Mouse (Mus musculus): ENCODE results near the gene Cabp2. TPM values are rescaled to one million over a fixed set of nuclear protein-coding genes. Genes with fewer than 3 reads are reported as not detected.
A peak's percentile ranks its signal among the peaks of the same experiment; 100 is the strongest.

Gene Cabp2
- polyA plus RNA-seq, 1 experiment from 2014 or later: 0.22 TPM

- Histone ChIP-seq H3K4me2 (replicated peaks) (no peak overlapping the region), H3K9me3 (no peaks in the 10 kb centered on the region), H3K9ac (no peak overlapping the region), H3K4me1 (no peaks in the 10 kb centered on the region), H3K27ac (no peak overlapping the region), H3K27me3 (no peaks in the 10 kb centered on the region), H3K4me3 (no peak overlapping the region), H3K36me3 (no peaks in the 10 kb centered on the region)
- WGBS: 90% methylated on average over 15 of the region's 15 CpGs
- ATAC-seq (ENCODE audit: insufficient number of reproducible peaks, insufficient read depth, low FRiP score, low TSS enrichment): no peak
Measured at GRCm38 (mm10) chr19:4086156-4086555, 4.8 kb downstream of the Cabp2 start.

GRCm38 (mm10) chr19:4087090-4087489, 5.7 kb downstream of the Cabp2 start:
- no peak for ATAC-seq (ENCODE audit: insufficient number of reproducible peaks, insufficient read depth, low FRiP score, low TSS enrichment)
- H3K27ac ChIP-seq: no peak overlapping the region
- WGBS: 90% methylated on average over 5 of the region's 5 CpGs

GRCm38 (mm10) chr19:4088146-4088545, 6.8 kb downstream of the Cabp2 start:
- ATAC-seq (ENCODE audit: insufficient number of reproducible peaks, insufficient read depth, low FRiP score, low TSS enrichment): no peak
- no peaks in the 10 kb centered on the region for H3K9me3 ChIP-seq
- WGBS: 49% methylated on average over 5 of the region's 5 CpGs
- H3K27ac ChIP-seq: no peak overlapping the region
- no peaks in the 10 kb centered on the region for H3K4me1 ChIP-seq
- no peak overlapping the region for H3K4me3 ChIP-seq
- no peak overlapping the region for H3K4me2 ChIP-seq (replicated peaks)
- H3K9ac ChIP-seq: no peak overlapping the region
- H3K27me3 ChIP-seq: no peaks in the 10 kb centered on the region
- no peaks in the 10 kb centered on the region for H3K36me3 ChIP-seq

More at GRCm38 (mm10) chr19:4087090-4087489, 5.7 kb downstream of the Cabp2 start:
- no peaks in the 10 kb centered on the region for H3K36me3 ChIP-seq
- no peaks in the 10 kb centered on the region for H3K9me3 ChIP-seq
- no peaks in the 10 kb centered on the region for H3K27me3 ChIP-seq
- no peak overlapping the region for H3K9ac ChIP-seq
- no peak overlapping the region for H3K4me2 ChIP-seq (replicated peaks)
- no peaks in the 10 kb centered on the region for H3K4me1 ChIP-seq
- no peak overlapping the region for H3K4me3 ChIP-seq

- Histone ChIP-seq H3K27ac (no peak overlapping the region), H3K36me3 (no peaks in the 10 kb centered on the region), H3K4me3 (no peak overlapping the region), H3K4me2 (replicated peaks) (no peak overlapping the region), H3K27me3 (no peaks in the 10 kb centered on the region), H3K9ac (no peak overlapping the region), H3K4me1 (no peaks in the 10 kb centered on the region), H3K9me3 (no peaks in the 10 kb centered on the region)
- 86% methylated on average over 6 of the region's 6 CpGs for WGBS
- ATAC-seq (ENCODE audit: insufficient number of reproducible peaks, insufficient read depth, low FRiP score, low TSS enrichment): no peak
Measured at GRCm38 (mm10) chr19:4089128-4089527, 7.8 kb downstream of the Cabp2 start.

- Histone ChIP-seq H3K27ac (no peak overlapping the region), H3K4me1 (no peaks in the 10 kb centered on the region), H3K4me3 (no peak overlapping the region), H3K4me2 (replicated peaks) (no peak overlapping the region), H3K27me3 (no peaks in the 10 kb centered on the region), H3K36me3 (no peaks in the 10 kb centered on the region), H3K9ac (no peak overlapping the region), H3K9me3 (no peaks in the 10 kb centered on the region)
- 94% methylated on average over 3 of the region's 3 CpGs for WGBS
- ATAC-seq (ENCODE audit: insufficient number of reproducible peaks, insufficient read depth, low FRiP score, low TSS enrichment): no peak
Measured at GRCm38 (mm10) chr19:4090446-4090845, 9.1 kb downstream of the Cabp2 start.

- no peak overlapping the region for H3K4me3 ChIP-seq
- no peak overlapping the region for H3K9ac ChIP-seq
- H3K27ac ChIP-seq: no peak overlapping the region
- H3K27me3 ChIP-seq: no peaks in the 10 kb centered on the region
- H3K4me1 ChIP-seq: peaks cover 4% of the 10 kb centered on the region
- no peak overlapping the region for H3K4me2 ChIP-seq (replicated peaks)
- ATAC-seq (ENCODE audit: insufficient number of reproducible peaks, insufficient read depth, low FRiP score, low TSS enrichment): no peak
- H3K9me3 ChIP-seq: no peaks in the 10 kb centered on the region
- WGBS: 70% methylated on average over 2 of the region's 2 CpGs
- no peaks in the 10 kb centered on the region for H3K36me3 ChIP-seq
Measured at GRCm38 (mm10) chr19:4091383-4091782, 10.0 kb downstream of the Cabp2 start.

GRCm38 (mm10) chr19:4092750-4093149, 11.4 kb downstream of the Cabp2 start:
- WGBS: 91% methylated on average over 3 of the region's 3 CpGs
- Histone ChIP-seq H3K9ac (no peak overlapping the region), H3K9me3 (no peaks in the 10 kb centered on the region), H3K4me1 (peaks cover 12% of the 10 kb centered on the region), H3K4me3 (no peak overlapping the region), H3K4me2 (replicated peaks) (no peak overlapping the region), H3K36me3 (no peaks in the 10 kb centered on the region), H3K27me3 (no peaks in the 10 kb centered on the region), H3K27ac (no peak overlapping the region)
- ATAC-seq (ENCODE audit: insufficient number of reproducible peaks, insufficient read depth, low FRiP score, low TSS enrichment): no peak

GRCm38 (mm10) chr19:4093772-4094171, 12.4 kb downstream of the Cabp2 start:
- H3K4me3 ChIP-seq: no peak overlapping the region
- H3K4me2 ChIP-seq (replicated peaks): no peak overlapping the region
- 72% methylated on average over 7 of the region's 7 CpGs for WGBS
- H3K27ac ChIP-seq: no peak overlapping the region
- no peak overlapping the region for H3K9ac ChIP-seq
- no peaks in the 10 kb centered on the region for H3K9me3 ChIP-seq
- H3K4me1 ChIP-seq: peaks cover 15% of the 10 kb centered on the region
- no peak for ATAC-seq (ENCODE audit: insufficient number of reproducible peaks, insufficient read depth, low FRiP score, low TSS enrichment)
- peaks cover 6% of the 10 kb centered on the region; the same call in 1 of the 2 replicates for H3K27me3 ChIP-seq
- no peaks in the 10 kb centered on the region for H3K36me3 ChIP-seq

GRCm38 (mm10) chr19:4094348-4094747, 13.0 kb downstream of the Cabp2 start:
- Histone ChIP-seq H3K27me3 (peaks cover 9% of the 10 kb centered on the region; the same call in 1 of the 2 replicates), H3K36me3 (no peaks in the 10 kb centered on the region), H3K27ac (no peak overlapping the region), H3K4me3 (no peak overlapping the region), H3K9me3 (no peaks in the 10 kb centered on the region), H3K9ac (no peak overlapping the region), H3K4me2 (replicated peaks) (no peak overlapping the region), H3K4me1 (peaks cover 18% of the 10 kb centered on the region)
- WGBS: 65% methylated on average over 3 of the region's 3 CpGs
- no peak for ATAC-seq (ENCODE audit: insufficient number of reproducible peaks, insufficient read depth, low FRiP score, low TSS enrichment)

GRCm38 (mm10) chr19:4094774-4095303, 13.5 kb downstream of the Cabp2 start:
- Histone ChIP-seq H3K36me3 (no peaks in the 10 kb centered on the region), H3K27me3 (peaks cover 12% of the 10 kb centered on the region; the same call in 1 of the 2 replicates), H3K9ac (no peak overlapping the region), H3K9me3 (no peaks in the 10 kb centered on the region), H3K4me2 (replicated peaks) (no peak overlapping the region), H3K27ac (no peak overlapping the region), H3K4me1 (peaks cover 22% of the 10 kb centered on the region), H3K4me3 (no peak overlapping the region)
- 73% methylated on average over 5 of the region's 5 CpGs for WGBS
- ATAC-seq (ENCODE audit: insufficient number of reproducible peaks, insufficient read depth, low FRiP score, low TSS enrichment): no peak

GRCm38 (mm10) chr19:4095802-4096201, 14.4 kb downstream of the Cabp2 start:
- Histone ChIP-seq H3K4me2 (replicated peaks) (no peak overlapping the region), H3K4me3 (no peak overlapping the region), H3K4me1 (peaks cover 27% of the 10 kb centered on the region), H3K9me3 (no peaks in the 10 kb centered on the region), H3K27ac (no peak overlapping the region), H3K36me3 (no peaks in the 10 kb centered on the region), H3K27me3 (peaks cover 22% of the 10 kb centered on the region), H3K9ac (no peak overlapping the region)
- no peak for ATAC-seq (ENCODE audit: insufficient number of reproducible peaks, insufficient read depth, low FRiP score, low TSS enrichment)
- 65% methylated on average over 3 of the region's 3 CpGs for WGBS

- peak; percentile 92 for ATAC-seq (ENCODE audit: insufficient number of reproducible peaks, insufficient read depth, low FRiP score, low TSS enrichment)
- Histone ChIP-seq H3K4me3 (peak within 1 kb of the TSS; percentile 62), H3K27me3 (peaks cover 33% of the 10 kb centered on the region), H3K27ac (peak within 1 kb of the TSS; percentile 77), H3K9me3 (no peaks in the 10 kb centered on the region), H3K4me2 (replicated peaks) (peak within 1 kb of the TSS; percentile 72), H3K36me3 (no peaks in the 10 kb centered on the region), H3K4me1 (peaks cover 35% of the 10 kb centered on the region), H3K9ac (peak within 1 kb of the TSS; percentile 53)
- WGBS: under 1% methylated on average over 65 of the region's 65 CpGs
Measured at GRCm38 (mm10) chr19:4096642-4097440, 15.5 kb downstream of the Cabp2 start, which contains the start of gene Cdk2ap2. Gene Cdk2ap2 (plus strand): TSS chr19:4097182.

Measured in embryonic facial prominence, embryonic 12.5 days (tissue).